Mouse (Mus musculus) MEL (cell line): ENCODE data around the gene Gde1. TPM values are rescaled to one million over a fixed set of nuclear protein-coding genes. Genes with fewer than 3 reads are reported as not detected.
A peak's percentile ranks its signal among the peaks of the same experiment; 100 is the strongest.

Experiments used
- DNase-seq: peaks from one replicate; pipeline ENCODE4 v3.0.0; 2011; ENCODE audit warnings: low read depth, low spot score
- H3K27ac ChIP-seq: 2 replicates; pipeline ENCODE4 v1.5.1; 2012; ENCODE audit warnings: low read depth, mild to moderate bottlenecking, control low read depth, low read length, moderate library complexity; ENCODE audit not compliant: control insufficient read depth
- H3K27me3 ChIP-seq, 2 experiments: fragments of 150-350 bp in 1 of 2; sonication (generic) in 1 of 2; 2 replicates each; pipeline ENCODE4 v1.6.1; 2012; ENCODE audit warnings: low read length in 2 of 2, mild to moderate bottlenecking in 2 of 2, improper control_type of control experiment in 1 of 2, moderate library complexity in 1 of 2; ENCODE audit not compliant: insufficient read depth in 2 of 2, control insufficient read depth in 1 of 2
- H3K36me3 ChIP-seq, 2 experiments: 2 replicates each; pipeline ENCODE4 v1.6.1; 2012 to 2014; ENCODE audit warnings: low read length in 2 of 2, improper control_type of control experiment in 1 of 2, inconsistent platforms in 1 of 2, mild to moderate bottlenecking in 1 of 2; ENCODE audit not compliant: insufficient read depth in 2 of 2, control insufficient read depth in 1 of 2
- H3K4me1 ChIP-seq, 2 experiments: fragments of 150-350 bp in 1 of 2; sonication (generic) in 1 of 2; 2 replicates each; pipeline ENCODE4 v1.6.1; 2012; ENCODE audit warnings: low read length in 2 of 2, improper control_type of control experiment in 1 of 2, mild to moderate bottlenecking in 1 of 2; ENCODE audit not compliant: insufficient read depth in 2 of 2, control insufficient read depth in 1 of 2
- H3K4me3 ChIP-seq, 2 experiments: fragments of 150-350 bp in 1 of 2; sonication (generic) in 1 of 2; 2 replicates each; pipeline ENCODE4 v1.5.1; 2012; ENCODE audit warnings: low read depth in 2 of 2, low read length in 2 of 2, mild to moderate bottlenecking in 2 of 2, moderate library complexity in 2 of 2, control low read depth in 1 of 2, improper control_type of control experiment in 1 of 2; ENCODE audit not compliant: control insufficient read depth in 1 of 2, insufficient read depth in 1 of 2
- H3K79me2 ChIP-seq: 2 replicates; pipeline ENCODE4 v1.6.1; 2012; ENCODE audit warnings: mild to moderate bottlenecking, low read length, moderate library complexity; ENCODE audit not compliant: control insufficient read depth, poor library complexity, insufficient read depth
- H3K9ac ChIP-seq: 2 replicates; pipeline ENCODE4 v1.6.1; 2012; ENCODE audit warnings: low read depth, mild to moderate bottlenecking, control low read depth, low read length, moderate library complexity; ENCODE audit not compliant: control insufficient read depth, poor library complexity, severe bottlenecking
- H3K9me3 ChIP-seq: fragments of 150-350 bp; sonication (generic); replicated peaks from 2 replicates; pipeline ENCODE4 v1.6.1; 2012; ENCODE audit warnings: mild to moderate bottlenecking, low read length, improper control_type of control experiment, moderate library complexity; ENCODE audit not compliant: insufficient read depth
- BHLHE40 ChIP-seq: IDR thresholded peaks from 2 replicates; pipeline ENCODE4 v1.6.1; 2012; ENCODE audit warnings: low read depth, mild to moderate bottlenecking, inconsistent platforms, low read length, improper control_type of control experiment, borderline replicate concordance
- CHD1 ChIP-seq: IDR thresholded peaks from 2 replicates; pipeline ENCODE4 v1.6.1; 2012; ENCODE audit warnings: low read depth, mild to moderate bottlenecking, inconsistent platforms, low read length, improper control_type of control experiment
- CHD2 ChIP-seq: IDR thresholded peaks from 2 replicates; pipeline ENCODE4 v1.6.1; 2011; ENCODE audit warnings: low read length, improper control_type of control experiment
- CTCF ChIP-seq, 3 experiments: IDR thresholded peaks in 2 of 3; conservative IDR thresholded peaks in 1 of 3; 2 replicates each; pipeline ENCODE4 v1.5.1; 2011 to 2012; ENCODE audit warnings: low read length in 3 of 3, low read depth in 2 of 3, mild to moderate bottlenecking in 2 of 3, improper control_type of control experiment in 1 of 3, inconsistent platforms in 1 of 3, mixed read lengths in 1 of 3, moderate library complexity in 1 of 3; ENCODE audit not compliant: control insufficient read depth in 1 of 3, insufficient read depth in 1 of 3, poor library complexity in 1 of 3, severe bottlenecking in 1 of 3
- ELF1 ChIP-seq: IDR thresholded peaks from 2 replicates; pipeline ENCODE4 v1.6.1; 2014; ENCODE audit warnings: low read depth, mild to moderate bottlenecking, inconsistent platforms, low read length, improper control_type of control experiment, moderate library complexity
- EP300 ChIP-seq, 2 experiments: IDR thresholded peaks; 2 replicates each; pipeline ENCODE4 v1.6.1; 2011; ENCODE audit warnings: improper control_type of control experiment in 2 of 2, low read length in 2 of 2, low read depth in 1 of 2, mild to moderate bottlenecking in 1 of 2
- ETS1 ChIP-seq: IDR thresholded peaks from 2 replicates; pipeline ENCODE4 v1.6.1; 2012; ENCODE audit warnings: low read depth, mild to moderate bottlenecking, inconsistent platforms, low read length, improper control_type of control experiment, moderate library complexity
- GABPA ChIP-seq: IDR thresholded peaks from 2 replicates; pipeline ENCODE4 v1.6.1; 2012; ENCODE audit warnings: low read depth, mild to moderate bottlenecking, inconsistent platforms, low read length, improper control_type of control experiment, moderate library complexity
- GATA1 ChIP-seq: IDR thresholded peaks from 2 replicates; pipeline ENCODE4 v1.6.1; 2011; ENCODE audit warnings: low read depth, low read length, improper control_type of control experiment
- HCFC1 ChIP-seq: IDR thresholded peaks from 2 replicates; pipeline ENCODE4 v1.6.1; 2012; ENCODE audit warnings: low read depth, mild to moderate bottlenecking, inconsistent platforms, low read length, improper control_type of control experiment, moderate library complexity
- KAT2A ChIP-seq: conservative IDR thresholded peaks from 2 replicates; pipeline ENCODE4 v1.6.1; 2012; ENCODE audit warnings: low read depth, low read length, improper control_type of control experiment, inconsistent platforms
- MAFK ChIP-seq: IDR thresholded peaks from 2 replicates; pipeline ENCODE4 v1.6.1; 2011; ENCODE audit warnings: low read depth, mild to moderate bottlenecking, low read length, improper control_type of control experiment, borderline replicate concordance
- MEF2A ChIP-seq: IDR thresholded peaks from 2 replicates; pipeline ENCODE4 v1.6.1; 2014; ENCODE audit warnings: low read depth, mild to moderate bottlenecking, inconsistent platforms, low read length, improper control_type of control experiment; ENCODE audit not compliant: poor library complexity, insufficient replicate concordance, severe bottlenecking; ENCODE audit errors: extremely low read depth
- MYB ChIP-seq: IDR thresholded peaks from 2 replicates; pipeline ENCODE4 v1.6.1; 2011; ENCODE audit warnings: mild to moderate bottlenecking, low read depth, low read length, improper control_type of control experiment
- MYC ChIP-seq: IDR thresholded peaks from 2 replicates; pipeline ENCODE4 v1.6.1; 2011; ENCODE audit warnings: low read depth, mild to moderate bottlenecking, low read length, improper control_type of control experiment, moderate library complexity
- NELFE ChIP-seq: IDR thresholded peaks from 2 replicates; pipeline ENCODE4 v1.6.1; 2011; ENCODE audit warnings: low read depth, low read length, improper control_type of control experiment
- NRF1 ChIP-seq: IDR thresholded peaks from 2 replicates; pipeline ENCODE4 v1.6.1; 2014; ENCODE audit warnings: low read depth, mild to moderate bottlenecking, inconsistent platforms, low read length, improper control_type of control experiment, moderate library complexity; ENCODE audit not compliant: poor library complexity, insufficient read depth, severe bottlenecking
- POLR2A ChIP-seq, 2 experiments: IDR thresholded peaks; 2 replicates each; pipeline ENCODE4 v1.6.1; 2011 to 2012; ENCODE audit warnings: low read length in 2 of 2, mild to moderate bottlenecking in 2 of 2, control low read depth in 1 of 2, improper control_type of control experiment in 1 of 2, low read depth in 1 of 2, moderate library complexity in 1 of 2; ENCODE audit not compliant: control insufficient read depth in 1 of 2, insufficient read depth in 1 of 2, poor library complexity in 1 of 2
- POLR2AphosphoS5 ChIP-seq: IDR thresholded peaks from 2 replicates; pipeline ENCODE4 v1.6.1; 2012; ENCODE audit warnings: low read depth, borderline replicate concordance, mild to moderate bottlenecking, inconsistent platforms, low read length, moderate library complexity, mixed read lengths
- RAD21 ChIP-seq: IDR thresholded peaks from 2 replicates; pipeline ENCODE4 v1.6.1; 2011; ENCODE audit warnings: mild to moderate bottlenecking, low read depth, low read length, improper control_type of control experiment
- RCOR1 ChIP-seq: IDR thresholded peaks from 2 replicates; pipeline ENCODE4 v1.6.1; 2012; ENCODE audit warnings: low read depth, mild to moderate bottlenecking, inconsistent platforms, low read length, improper control_type of control experiment
- SIN3A ChIP-seq: IDR thresholded peaks from 2 replicates; pipeline ENCODE4 v1.6.1; 2012; ENCODE audit warnings: low read length, improper control_type of control experiment, inconsistent platforms
- SMC3 ChIP-seq: IDR thresholded peaks from 2 replicates; pipeline ENCODE4 v1.6.1; 2011; ENCODE audit warnings: low read depth, low read length, improper control_type of control experiment
- TAL1 ChIP-seq: IDR thresholded peaks from 2 replicates; pipeline ENCODE4 v1.6.1; 2012; ENCODE audit warnings: mild to moderate bottlenecking, inconsistent platforms, low read length, moderate library complexity, mixed read lengths
- TBP ChIP-seq: IDR thresholded peaks from 2 replicates; pipeline ENCODE4 v1.8.0; 2011; ENCODE audit warnings: low read depth, low read length, improper control_type of control experiment
- TCF12 ChIP-seq: IDR thresholded peaks from 2 replicates; pipeline ENCODE4 v1.6.1; 2014; ENCODE audit warnings: low read depth, mild to moderate bottlenecking, inconsistent platforms, low read length, improper control_type of control experiment, moderate library complexity
- USF1 ChIP-seq: IDR thresholded peaks from 2 replicates; pipeline ENCODE4 v1.6.1; 2014; ENCODE audit warnings: low read depth, mild to moderate bottlenecking, inconsistent platforms, low read length, improper control_type of control experiment, moderate library complexity
- USF2 ChIP-seq, 2 experiments: IDR thresholded peaks; 2 replicates each; pipeline ENCODE4 v1.6.1; 2011 to 2012; ENCODE audit warnings: improper control_type of control experiment in 2 of 2, low read length in 2 of 2, borderline replicate concordance in 1 of 2, inconsistent platforms in 1 of 2, low read depth in 1 of 2, mild to moderate bottlenecking in 1 of 2; ENCODE audit not compliant: insufficient read depth in 1 of 2
- ZC3H11A ChIP-seq: IDR thresholded peaks from 2 replicates; pipeline ENCODE4 v1.6.1; 2012; ENCODE audit warnings: low read depth, mild to moderate bottlenecking, inconsistent platforms, low read length, improper control_type of control experiment
- ZKSCAN1 ChIP-seq: IDR thresholded peaks from 2 replicates; pipeline ENCODE4 v1.6.1; 2012; ENCODE audit warnings: low read depth, mild to moderate bottlenecking, inconsistent platforms, low read length, improper control_type of control experiment, moderate library complexity
- ZMIZ1 ChIP-seq: IDR thresholded peaks from 2 replicates; pipeline ENCODE4 v1.6.1; 2012; ENCODE audit warnings: low read depth, mild to moderate bottlenecking, inconsistent platforms, low read length, improper control_type of control experiment, moderate library complexity
- ZNF384 ChIP-seq: IDR thresholded peaks from 2 replicates; pipeline ENCODE4 v1.6.1; 2012; ENCODE audit warnings: low read depth, mild to moderate bottlenecking, inconsistent platforms, low read length, improper control_type of control experiment
- polyA plus RNA-seq, 2 experiments: library from polyadenylated mRNA; stranded (reverse) in 1 of 2; unstranded in 1 of 2; fragments of >175 nt in 1 of 2; fragments of >200 nt in 1 of 2; gene quantifications; 2 replicates each; pipeline versions ENCODE4 v1.2.1 to v1.2.4; 2012; ENCODE audit warnings: low replicate concordance in 2 of 2, low read depth in 1 of 2; ENCODE audit not compliant: insufficient read length in 2 of 2, insufficient read depth in 1 of 2, missing spikeins in 1 of 2
- total RNA-seq: library from RNA; depleted of rRNA; stranded (reverse); fragments of 300-350 nt; gene quantifications from 2 replicates; pipeline ENCODE4 v1.2.3, GENCODE M21; 2012

Gde1 gene
- total and polyA plus RNA-seq, 3 experiments: 38.1 to 39.8 TPM; not detected in 1

DNA sequence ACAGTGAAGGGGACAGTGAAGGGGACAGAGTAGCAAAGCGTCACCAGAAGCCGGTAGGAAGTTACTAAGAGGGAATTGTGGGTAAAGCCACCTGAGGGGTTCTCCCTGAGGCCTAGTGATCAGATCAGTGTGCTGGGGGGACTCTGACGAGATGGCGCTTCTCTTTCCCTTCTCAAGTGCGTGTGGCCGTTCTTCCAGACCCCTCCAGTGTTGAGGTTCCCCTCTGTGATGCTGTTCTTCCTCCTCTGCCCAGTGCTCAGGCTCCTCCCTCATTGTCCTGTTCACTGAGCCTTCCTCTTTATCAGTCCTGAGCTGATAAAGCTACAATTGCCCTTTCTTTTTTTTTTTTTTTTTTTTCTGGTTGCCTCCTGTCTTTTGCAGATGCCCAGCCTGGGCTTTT is 36.7 kb upstream of the Gde1 start:
- Histone ChIP-seq H3K9ac (peak overlapping the region; percentile 82), H3K4me3 (peak overlapping the region; percentile 75 to 97), H3K27me3 (no peaks in the 10 kb centered on the region)

DNA sequence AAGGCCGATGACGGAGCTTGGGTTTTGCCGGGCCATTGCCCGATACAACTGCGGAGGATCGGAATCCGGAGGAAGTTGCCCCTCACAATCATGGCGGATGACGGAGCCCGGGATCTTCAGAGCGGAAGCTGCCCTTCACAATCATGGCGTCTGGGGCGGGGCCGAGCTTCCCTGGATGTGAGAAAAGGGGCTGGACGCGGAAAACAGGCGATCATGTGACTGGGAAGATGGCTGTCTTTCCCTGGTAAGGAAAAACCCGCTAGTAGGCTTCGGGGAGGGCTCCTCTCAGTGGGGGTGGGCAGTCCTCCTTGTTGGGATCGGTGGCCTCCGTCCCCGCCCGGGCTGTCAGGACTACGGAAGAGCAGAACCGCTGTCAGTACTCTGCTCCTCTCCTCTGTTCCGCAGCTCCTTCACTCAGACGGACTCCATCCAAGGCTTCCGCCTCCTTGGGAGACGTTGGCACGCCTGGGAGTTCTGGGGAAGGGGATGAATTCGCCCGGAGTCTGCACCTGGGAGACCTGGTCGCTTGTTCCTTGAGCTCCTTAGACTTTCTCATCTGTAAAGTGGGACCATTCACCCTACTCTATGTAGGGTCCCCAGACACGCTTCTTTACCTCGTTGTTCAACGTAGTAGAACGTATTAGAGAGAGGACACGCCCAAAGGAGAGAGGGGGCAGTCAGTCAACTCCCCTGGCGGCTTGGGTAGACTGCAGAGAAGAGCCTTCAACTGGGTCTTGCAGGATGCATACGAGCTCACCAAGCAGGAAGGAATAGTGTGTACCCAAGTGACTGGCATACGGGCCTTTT is 35.2 kb upstream of the Gde1 start:
- H3K27me3 ChIP-seq: no peaks in the 10 kb centered on the region
- peaks cover 6% of the 10 kb centered on the region for H3K79me2 ChIP-seq
- H3K9ac ChIP-seq: peak overlapping the region; percentile 82
- H3K27ac ChIP-seq: peak overlapping the region; percentile 71
- H3K36me3 ChIP-seq: peaks cover 0 to 4% of the 10 kb centered on the region in 2 experiments; a peak in 1 of 4 replicates
- DNase-seq: peak; percentile 97
- peak overlapping the region; percentile 75 to 97 for H3K4me3 ChIP-seq
- no peaks in the 10 kb centered on the region for H3K9me3 ChIP-seq
- peaks cover 0 to 5% of the 10 kb centered on the region in 2 experiments; a peak in 1 of 4 replicates for H3K4me1 ChIP-seq
- TF ChIP-seq NELFE (peak; percentile 65), SMC3 (no peak), HCFC1 (peak; percentile 95), USF1 (peak; percentile 95), GABPA (no peak), MAFK (no peak), ZKSCAN1 (no peak), ETS1 (no peak), POLR2AphosphoS5 (no peak), NRF1 (peak; percentile 55; the same call in 1 of the 2 replicates), ZMIZ1 (no peak), MYC (0 out of 2 replicates have a peak, but pooled peaks have one; percentile 2), TCF12 (peak; percentile 47; the same call in 1 of the 2 replicates), MEF2A (no peak), RCOR1 (peak; percentile 78), ELF1 (peak; percentile 84), TAL1 (no peak), TBP (peak; percentile 55), USF2 (IDR thresholded peaks at IDR 0.05; ENCODE audit: borderline replicate concordance in 1 of 2, insufficient read depth in 1 of 2, low read depth in 1 of 2, low read length in 2 of 2) (peak; percentile 7 to 71; a peak in 1 of 4 replicates)

More for the DNA sequence above, 36.7 kb upstream of the Gde1 start:
- Histone ChIP-seq H3K27ac (peak overlapping the region; percentile 71), H3K9me3 (no peaks in the 10 kb centered on the region), H3K4me1 (peaks cover 0 to 5% of the 10 kb centered on the region in 2 experiments; a peak in 1 of 4 replicates)
- TF ChIP-seq MYB (no peak), SIN3A (0 out of 2 replicates have a peak, but pooled peaks have one; percentile 57), ZNF384 (peak; percentile 93), SMC3 (no peak), KAT2A (no peak; the same call in 1 of the 2 replicates), BHLHE40 (no peak), CTCF (IDR thresholded peaks at IDR 0.05 in 2 of 3, conservative IDR thresholded peaks at IDR 0.05 in 1 of 3; ENCODE audit: control insufficient read depth in 1 of 3, insufficient read depth in 1 of 3, low read depth in 2 of 3, low read length in 3 of 3, poor library complexity in 1 of 3, severe bottlenecking in 1 of 3) (no peak), RAD21 (no peak), ETS1 (peak; percentile 43; the same call in 1 of the 2 replicates), CHD2 (no peak), ZC3H11A (no peak), EP300 (IDR thresholded peaks at IDR 0.05; ENCODE audit: low read depth in 1 of 2, low read length in 2 of 2) (0 out of 4 replicates have a peak, but pooled peaks of 1 of the 2 experiments have one; percentile 25), HCFC1 (peak; percentile 65; the same call in 1 of the 2 replicates), CHD1 (no peak), USF2 (IDR thresholded peaks at IDR 0.05; ENCODE audit: borderline replicate concordance in 1 of 2, insufficient read depth in 1 of 2, low read depth in 1 of 2, low read length in 2 of 2) (no peak), GATA1 (peak; percentile 85), POLR2A (IDR thresholded peaks at IDR 0.05; ENCODE audit: control insufficient read depth in 1 of 2, insufficient read depth in 1 of 2, low read depth in 1 of 2, low read length in 2 of 2, poor library complexity in 1 of 2) (peak; percentile 48 to 81; a peak in 3 of 4 replicates), MYC (0 out of 2 replicates have a peak, but pooled peaks have one; percentile 67), TBP (peak; percentile 75), NELFE (peak; percentile 17; the same call in 1 of the 2 replicates)
- TF ChIP-seq, all 39 proteins: peak for 10
- Histone ChIP-seq H3K36me3 (peaks cover 2 to 4% of the 10 kb centered on the region in 2 experiments; a peak in 2 of 4 replicates), H3K79me2 (peaks cover 6% of the 10 kb centered on the region)
- peak; percentile 87 for DNase-seq
